Mouse (Mus musculus) erythroblast, embryonic 14.5 days (primary cell): ENCODE measurements around the gene Pla2r1.

Experiments used
- GATA1 ChIP-seq: IDR thresholded peaks from 2 replicates; pipeline ENCODE4 v1.6.1; 2012; ENCODE audit warnings: low read length, inconsistent platforms, mixed read lengths
- TAL1 ChIP-seq: IDR thresholded peaks from 3 replicates; pipeline ENCODE4 v1.6.1; 2012; ENCODE audit warnings: low read length, inconsistent platforms, mixed read lengths

DNA sequence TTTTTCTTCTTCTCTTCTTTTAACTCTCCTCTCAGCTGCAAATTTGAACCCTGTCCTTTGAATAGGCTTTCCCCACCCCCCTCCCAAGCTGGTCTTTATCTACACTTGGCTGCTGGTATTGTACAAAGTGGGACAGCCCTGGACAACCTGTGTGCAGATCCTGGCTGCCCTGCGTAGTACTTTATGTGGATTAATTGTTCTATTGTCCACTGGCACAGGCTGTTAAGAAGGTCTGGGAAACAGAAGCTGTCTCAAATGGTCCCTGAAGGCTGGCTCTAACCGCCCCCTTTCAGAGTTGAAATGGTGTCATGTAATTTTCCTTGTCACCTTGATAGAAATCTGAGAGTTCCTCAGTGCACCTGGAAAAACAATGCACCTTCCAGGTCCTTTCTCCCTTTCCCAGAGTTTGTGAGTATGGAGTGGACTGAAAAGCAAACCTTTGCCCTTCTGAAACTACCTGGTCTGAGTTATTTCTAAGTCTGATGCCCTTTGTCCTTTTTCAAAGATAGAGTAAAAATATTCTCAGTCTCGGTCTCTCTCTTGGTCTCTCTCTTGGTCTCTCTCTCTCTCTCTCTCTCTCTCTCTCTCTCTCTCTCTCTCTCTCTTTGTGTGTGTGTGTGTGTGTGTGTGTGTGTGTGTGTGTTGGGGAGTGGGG is 101.9 kb downstream of the Pla2r1 start:
- TF ChIP-seq GATA1 (no peak), TAL1 (no peak)
